Mouse (Mus musculus) left cerebral cortex, postnatal 25 days (tissue): ENCODE data around the gene AU018091. TPM values are rescaled to one million over a fixed set of nuclear protein-coding genes. Genes with fewer than 3 reads are reported as not detected.
"Not testable (repeated sequence)": the region's sequence is repeated elsewhere in the genome, so short reads cannot be mapped to it uniquely, and the experiment has no call there.

Experiments
- DNase-seq, 2 experiments: peaks; one replicate each; pipeline ENCODE4 v3.0.0; 2022; ENCODE audit warnings: low spot score in 2 of 2, mixed read lengths in 1 of 2
- intact Hi-C: fragments of 180-260 bp; cut with DNase I; formaldehyde crosslinking; loops from one replicate; pipeline ENCODE4 v1.15.1; 2025
- microRNA-seq, 2 experiments: library from miRNA; unstranded; fragments of <30 nt; microRNA quantifications; one replicate each; pipeline ENCODE4 v1.2.0; 2022
- total RNA-seq, 2 experiments: library from RNA; stranded (reverse); gene quantifications; 2 replicates each; pipeline ENCODE4 v1.2.3; 2021

AU018091 gene
- total RNA-seq, 2 experiments from 2014 or later: not detected

- intact Hi-C loops, DNase-seq: not testable (repeated sequence)
These were observed 12.0 kb upstream of the AU018091 start for GRCm38 (mm10) chr7:3180958-3181357.

GRCm38 (mm10) chr7:3168296-3168695 lies 707 bp downstream of the AU018091 start:
- intact Hi-C loops: no loop called here
- DNase-seq: no peak

DNA sequence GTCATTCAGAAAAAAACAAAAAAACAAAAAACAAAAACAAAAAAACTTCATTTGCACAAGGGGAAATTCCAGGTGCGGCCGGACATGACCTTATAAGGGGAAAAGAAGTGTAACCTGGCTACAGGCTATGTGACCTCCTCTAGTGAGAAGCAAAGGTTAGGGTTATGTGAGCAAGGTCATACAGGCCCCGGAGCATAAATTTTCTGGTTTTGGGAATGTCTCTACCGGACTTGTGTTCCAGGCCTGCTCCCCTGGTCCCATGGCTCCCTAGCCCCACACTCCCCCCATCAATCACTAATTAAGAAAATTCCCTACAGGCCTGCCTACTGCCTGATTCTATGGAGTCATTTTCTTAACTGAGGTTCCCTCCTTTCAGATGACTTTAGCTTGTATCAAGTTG lies 2.7 kb downstream of the AU018091 start:
- intact Hi-C loops: no loop called here
- no peak for DNase-seq

DNA sequence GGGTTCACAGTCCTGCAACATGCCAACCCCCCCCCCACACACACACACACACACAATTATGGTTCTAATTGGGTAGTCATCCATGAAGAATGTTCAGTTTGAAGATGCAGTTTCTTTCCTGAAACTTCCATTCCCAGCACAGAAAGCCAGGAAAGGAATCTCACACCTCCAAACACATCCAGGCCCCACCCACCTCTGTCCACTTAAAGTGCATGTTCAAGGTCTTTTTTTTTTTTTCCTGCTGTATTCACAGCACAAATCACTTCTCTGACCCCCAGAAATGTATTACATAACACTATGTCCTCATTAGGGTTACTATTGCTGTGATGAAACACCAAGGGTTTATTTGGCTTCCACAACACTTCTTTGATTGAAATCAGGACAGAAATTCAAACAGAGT lies 4.0 kb downstream of the AU018091 start:
- intact Hi-C loops: no loop called here
- no peak for DNase-seq

GRCm38 (mm10) chr7:3164381-3164780 lies 4.6 kb downstream of the AU018091 start:
- intact Hi-C loops: no loop called here

DNA sequence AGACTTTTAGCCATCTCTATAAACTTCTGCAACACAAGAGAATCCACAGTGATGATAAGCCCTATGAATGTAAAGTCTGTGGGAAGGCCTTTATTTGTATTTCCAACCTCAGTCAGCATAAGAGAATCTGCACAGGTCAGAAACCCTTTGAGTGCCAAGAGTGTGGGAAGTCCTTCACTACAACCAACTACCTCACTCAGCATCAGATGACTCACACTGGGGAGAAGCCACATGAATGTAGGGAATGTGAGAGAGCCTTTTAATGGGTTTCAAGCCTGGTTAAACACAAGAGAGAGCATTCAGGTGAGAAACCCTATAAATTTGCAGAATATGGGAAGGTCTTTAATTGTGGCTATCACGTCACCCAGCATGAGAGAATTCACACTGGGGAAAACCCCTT lies 18.6 kb downstream of the AU018091 start:
- intact Hi-C loops: no loop called here
- no peak for DNase-seq

More at GRCm38 (mm10) chr7:3164381-3164780, 4.6 kb downstream of the AU018091 start:
- DNase-seq: no peak

DNA sequence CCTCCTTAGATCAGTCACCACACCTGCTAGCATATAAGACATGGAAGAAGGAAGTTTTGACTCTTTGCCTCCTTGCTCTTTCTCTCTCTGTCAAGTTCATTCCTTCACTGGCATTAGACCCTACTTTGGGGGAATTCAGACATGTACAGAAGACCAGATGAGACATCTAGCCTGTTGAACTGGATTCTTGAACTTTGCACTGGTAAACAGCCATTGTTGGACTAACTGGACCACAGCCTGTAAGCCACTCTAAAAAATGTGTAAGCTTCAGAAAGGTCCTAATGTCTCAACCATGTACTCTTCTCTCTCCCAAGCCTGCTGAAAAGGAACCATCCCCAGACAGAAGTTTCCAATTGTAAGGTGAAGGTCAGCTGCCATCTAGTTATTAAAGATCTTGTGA lies 22.9 kb downstream of the AU018091 start:
- DNase-seq: no peak
- intact Hi-C loops: no loop called here

DNA sequence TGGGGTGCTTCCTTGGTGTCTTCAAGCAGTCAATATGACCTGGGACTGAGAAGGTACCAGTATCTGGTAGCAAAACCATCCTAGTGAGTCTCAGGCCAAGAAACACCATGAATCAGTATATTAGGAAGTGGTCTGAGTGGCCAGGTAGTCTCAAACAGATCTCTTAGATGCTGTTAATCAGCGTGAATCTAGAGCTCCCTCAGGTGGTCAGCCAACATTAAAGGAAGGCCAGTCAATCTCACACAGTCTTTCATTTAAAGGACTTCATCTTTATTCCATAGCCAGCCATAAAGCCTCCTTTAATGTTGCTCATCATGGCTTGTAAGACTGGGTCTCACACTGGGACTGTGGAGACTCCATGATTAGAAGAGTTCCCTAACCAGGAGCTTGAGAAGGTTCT lies 25.7 kb downstream of the AU018091 start:
- intact Hi-C loops: no loop called here

DNA sequence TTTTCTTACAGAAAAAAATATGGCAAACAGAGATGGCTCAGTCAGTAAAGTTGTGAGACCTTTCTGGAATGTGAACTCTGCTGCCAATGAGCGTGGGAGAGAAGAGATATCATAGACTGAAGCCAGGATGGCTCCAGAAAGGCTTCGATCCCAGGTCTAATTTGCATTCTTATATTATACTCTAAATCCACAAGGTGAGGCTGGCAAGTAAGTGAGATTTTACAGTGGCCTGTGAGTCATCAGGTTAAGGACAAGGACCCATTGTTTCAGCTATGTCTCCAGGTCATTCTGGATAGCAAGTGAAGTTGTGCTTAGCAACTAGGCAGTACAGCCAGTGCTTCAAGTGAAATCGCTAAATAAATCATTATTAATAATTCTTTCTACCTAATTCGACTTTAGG lies 33.4 kb downstream of the AU018091 start:
- intact Hi-C loops: no loop called here
- DNase-seq: no peak

More for the DNA sequence above, 25.7 kb downstream of the AU018091 start:
- no peak for DNase-seq

DNA sequence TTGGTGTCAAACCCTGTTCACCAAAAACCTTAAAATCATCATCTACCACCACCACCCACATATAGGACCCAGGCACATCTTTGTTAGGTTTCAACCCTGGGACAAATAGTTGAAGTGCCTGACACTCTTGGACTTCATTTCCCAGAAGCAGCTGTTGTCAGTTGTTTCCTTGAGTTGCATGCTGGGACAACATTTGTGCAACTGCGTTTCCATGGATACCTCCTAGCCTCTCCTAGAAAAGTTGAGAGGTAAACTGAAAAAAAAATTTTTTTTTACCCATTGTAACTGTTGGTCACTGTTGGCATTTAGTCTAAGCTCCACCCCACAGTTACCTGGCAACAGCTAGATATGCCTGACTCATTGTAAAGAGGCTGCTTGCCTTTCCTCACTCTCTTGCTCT lies 34.3 kb downstream of the AU018091 start:
- intact Hi-C loops: no loop called here
- no peak for DNase-seq

DNA sequence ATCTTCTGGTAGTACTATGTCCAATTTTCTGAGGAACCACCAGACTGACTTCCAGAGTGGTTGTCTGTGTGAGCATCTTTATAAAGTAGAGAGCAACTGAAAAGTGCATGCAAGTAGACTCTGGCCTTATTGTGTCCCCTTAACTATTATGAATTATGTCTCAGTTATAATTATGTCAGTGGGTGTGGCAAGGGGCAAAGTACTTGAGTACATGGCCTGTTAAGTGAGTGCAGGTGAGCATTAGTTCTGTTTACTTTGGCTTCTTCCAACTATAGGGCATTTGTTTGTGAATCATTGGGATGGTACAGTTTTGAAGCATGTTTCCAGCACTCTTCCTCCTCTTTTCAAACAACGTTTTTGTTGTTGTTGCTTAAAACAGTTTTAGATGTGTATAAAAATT lies 38.7 kb downstream of the AU018091 start:
- intact Hi-C loops: no loop called here
- DNase-seq: no peak

DNA sequence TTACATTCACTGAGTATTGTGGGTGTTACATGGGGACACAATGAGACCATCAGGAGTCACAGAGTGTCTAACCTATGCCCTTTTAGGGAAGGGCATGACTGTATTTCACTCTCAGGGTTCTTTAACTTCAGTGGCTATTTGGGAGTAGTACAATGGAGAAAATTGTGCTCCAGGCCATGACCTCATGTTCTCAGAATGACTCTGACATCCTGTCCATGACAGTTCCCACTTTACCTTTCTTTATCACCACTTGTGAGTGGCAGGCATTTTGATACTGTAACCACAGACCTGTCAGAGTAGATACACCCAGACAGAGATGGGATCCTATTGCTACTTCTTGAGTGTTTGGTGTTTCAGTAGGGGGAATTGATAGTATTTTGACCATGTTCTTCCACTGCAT lies 40.4 kb downstream of the AU018091 start:
- intact Hi-C loops, DNase-seq: not testable (repeated sequence)

GRCm38 (mm10) chr7:3111193-3111592 lies 57.8 kb downstream of the AU018091 start:
- intact Hi-C loops, DNase-seq: not testable (repeated sequence)

GRCm38 (mm10) chr7:3106516-3107077 lies 62.4 kb downstream of the AU018091 start:
- DNase-seq, intact Hi-C loops: not testable (repeated sequence)

Small RNA genes within 50 kb of the gene (microRNA-seq; reads per million reads assigned to microRNA genes)
- gene Mir290a (0 reads per million in 2 experiments), gene Mir290b (0 reads per million in 2 experiments), gene Mir291a (0 to 0.25 reads per million in 2 experiments), gene Mir292 (0 reads per million in 2 experiments), gene Mir292b (0 reads per million in 2 experiments)

Other genes starting within 250 kb of the AU018091 start
- gene Nlrp12, start 80.5 kb upstream of the AU018091 start, total RNA-seq: under 1 TPM in 1 of 2 experiments, not detected in 1; 0.07 TPM
- gene Myadm, start 119.9 kb upstream of the AU018091 start, total RNA-seq: 10 to 100 TPM; 68.0 to 83.2 TPM
- gene Prkcg, start 120.0 kb upstream of the AU018091 start, total RNA-seq: 100 to 1,000 TPM; 265 to 294 TPM
- 100 to 1,000 TPM; 169 to 180 TPM for gene Cacng7, start 163.8 kb upstream of the AU018091 start, total RNA-seq
- gene Cacng8, start 221.5 kb upstream of the AU018091 start, total RNA-seq: 100 to 1,000 TPM; 172 to 174 TPM